Mouse (Mus musculus) forebrain, embryonic 13.5 days (tissue): ENCODE data around the gene Casp6. TPM values are rescaled to one million over a fixed set of nuclear protein-coding genes. Genes with fewer than 3 reads are reported as not detected.

Experiments used
- ATAC-seq: fragments of 200-750 bp; cut with Nextera tagmentation; 2 replicates; pipeline ENCODE4 v1.8.0; 2017
- H3K27ac ChIP-seq: fragments of 300-500 bp; sonication (generic); 2 replicates; pipeline ENCODE4 v1.5.1; 2015; ENCODE audit warnings: inconsistent platforms, mild to moderate bottlenecking, moderate library complexity
- H3K27me3 ChIP-seq: fragments of 300-500 bp; sonication (generic); 2 replicates; pipeline ENCODE4 v1.6.1; 2015; ENCODE audit warnings: mild to moderate bottlenecking, inconsistent platforms
- H3K36me3 ChIP-seq: fragments of 300-500 bp; sonication (generic); 2 replicates; pipeline ENCODE4 v1.6.1; 2015; ENCODE audit warnings: mild to moderate bottlenecking, inconsistent platforms; ENCODE audit not compliant: poor library complexity, severe bottlenecking
- H3K4me1 ChIP-seq: fragments of 300-500 bp; sonication (generic); 2 replicates; pipeline ENCODE4 v1.6.1; 2015; ENCODE audit warnings: inconsistent platforms
- H3K4me2 ChIP-seq: fragments of 300-500 bp; sonication (generic); 2 replicates; pipeline ENCODE4 v1.6.1; 2015; ENCODE audit warnings: inconsistent platforms, mild to moderate bottlenecking, moderate library complexity
- H3K4me3 ChIP-seq: fragments of 300-500 bp; sonication (generic); 2 replicates; pipeline ENCODE4 v1.5.1; 2015; ENCODE audit warnings: mild to moderate bottlenecking, inconsistent platforms
- H3K9ac ChIP-seq: fragments of 300-500 bp; sonication (generic); 2 replicates; pipeline ENCODE4 v1.6.1; 2015; ENCODE audit warnings: mild to moderate bottlenecking, inconsistent platforms
- H3K9me3 ChIP-seq: fragments of 300-500 bp; sonication (generic); replicated peaks from 2 replicates; pipeline ENCODE4 v1.6.1; 2016; ENCODE audit warnings: inconsistent platforms
- WGBS: fragments of 180-500 bp; shearing (Covaris S2); methylation state at CpG from one replicate; pipeline ENCODE4 v1.1.7; 2015; 5-methylcytosine and 5-hydroxymethylcytosine counted together
- polyA plus RNA-seq: library from polyadenylated mRNA; unstranded; fragments of >200 nt; fragmentation: Nextera tagmentation; extraction: Ambion mirVana; gene quantifications from 2 replicates; pipeline ENCODE4 v1.2.1, GENCODE M21; 2015

Casp6 gene
- polyA plus RNA-seq, 1 experiment from 2014 or later: 44.8 TPM

- no peak for ATAC-seq
- no peaks in the 10 kb centered on the region for H3K9me3 ChIP-seq
- H3K27me3 ChIP-seq: no peaks in the 10 kb centered on the region
- no peak overlapping the region for H3K27ac ChIP-seq
- H3K9ac ChIP-seq: no peak overlapping the region
- WGBS: 73% methylated on average over 6 of the region's 6 CpGs
- no peaks in the 10 kb centered on the region for H3K36me3 ChIP-seq
- no peak overlapping the region for H3K4me3 ChIP-seq
- H3K4me2 ChIP-seq: no peak overlapping the region
- H3K4me1 ChIP-seq: no peaks in the 10 kb centered on the region
Observed at GRCm38 (mm10) chr3:129930213-129930778, 29.1 kb downstream of the Casp6 start.

- H3K4me1 ChIP-seq: peaks cover 7% of the 10 kb centered on the region
- H3K36me3 ChIP-seq: no peaks in the 10 kb centered on the region
- no peaks in the 10 kb centered on the region for H3K27me3 ChIP-seq
- H3K9ac ChIP-seq: no peak overlapping the region
- no peak overlapping the region for H3K27ac ChIP-seq
- 55% methylated on average over 4 of the region's 4 CpGs for WGBS
- no peaks in the 10 kb centered on the region for H3K9me3 ChIP-seq
- ATAC-seq: no peak
- no peak overlapping the region for H3K4me3 ChIP-seq
- no peak overlapping the region for H3K4me2 ChIP-seq
Observed at GRCm38 (mm10) chr3:129932443-129932842, 31.2 kb downstream of the Casp6 start.

GRCm38 (mm10) chr3:129936561-129936960 lies 35.3 kb downstream of the Casp6 start:
- H3K27ac ChIP-seq: no peak overlapping the region
- no peaks in the 10 kb centered on the region for H3K27me3 ChIP-seq
- no peak overlapping the region for H3K4me2 ChIP-seq
- H3K9ac ChIP-seq: no peak overlapping the region
- ATAC-seq: no peak
- H3K4me1 ChIP-seq: peaks cover 7% of the 10 kb centered on the region
- WGBS: 31% methylated on average over 9 of the region's 9 CpGs
- no peaks in the 10 kb centered on the region for H3K36me3 ChIP-seq
- H3K4me3 ChIP-seq: no peak overlapping the region
- H3K9me3 ChIP-seq: no peaks in the 10 kb centered on the region

- 72% methylated on average over 3 of the region's 3 CpGs for WGBS
- Histone ChIP-seq H3K4me2 (no peak overlapping the region), H3K4me3 (no peak overlapping the region), H3K9me3 (no peaks in the 10 kb centered on the region), H3K9ac (no peak overlapping the region), H3K36me3 (no peaks in the 10 kb centered on the region), H3K4me1 (peaks cover 7% of the 10 kb centered on the region), H3K27me3 (no peaks in the 10 kb centered on the region), H3K27ac (no peak overlapping the region)
- no peak for ATAC-seq
Observed at GRCm38 (mm10) chr3:129937848-129938247, 36.6 kb downstream of the Casp6 start.

DNA sequence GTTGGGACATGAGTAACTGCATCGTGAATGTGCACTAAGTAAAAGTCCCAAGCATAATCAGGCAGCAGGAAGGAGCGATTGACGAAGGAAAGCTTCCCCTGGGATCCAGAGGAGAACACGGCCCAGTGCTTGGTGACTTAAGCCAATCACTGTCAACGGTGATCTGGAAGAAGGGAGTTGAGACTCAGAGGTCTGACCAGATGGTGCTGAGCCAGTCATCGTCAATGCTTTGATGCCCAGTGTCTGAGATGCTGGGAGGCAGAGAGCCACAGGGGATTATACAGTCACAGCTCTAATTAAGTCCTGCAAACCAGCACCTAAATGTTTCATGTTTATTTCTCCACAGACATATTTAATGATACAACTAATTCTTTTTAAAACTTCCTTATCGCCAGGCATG lies 37.8 kb downstream of the Casp6 start:
- 63% methylated on average over 7 of the region's 7 CpGs for WGBS
- Histone ChIP-seq H3K9me3 (no peaks in the 10 kb centered on the region), H3K4me3 (no peak overlapping the region)

GRCm38 (mm10) chr3:129940780-129941179 lies 39.6 kb downstream of the Casp6 start:
- Histone ChIP-seq H3K9ac (no peak overlapping the region), H3K4me3 (no peak overlapping the region), H3K27ac (no peak overlapping the region), H3K4me1 (peaks cover 7% of the 10 kb centered on the region), H3K36me3 (no peaks in the 10 kb centered on the region), H3K9me3 (no peaks in the 10 kb centered on the region), H3K4me2 (no peak overlapping the region), H3K27me3 (no peaks in the 10 kb centered on the region)
- 89% methylated on average over 2 of the region's 2 CpGs for WGBS
- no peak for ATAC-seq

More for the DNA sequence above, 37.8 kb downstream of the Casp6 start:
- H3K27ac ChIP-seq: no peak overlapping the region
- ATAC-seq: no peak
- H3K4me1 ChIP-seq: peaks cover 7% of the 10 kb centered on the region
- H3K9ac ChIP-seq: no peak overlapping the region
- H3K4me2 ChIP-seq: no peak overlapping the region
- no peaks in the 10 kb centered on the region for H3K27me3 ChIP-seq
- H3K36me3 ChIP-seq: no peaks in the 10 kb centered on the region

GRCm38 (mm10) chr3:129941291-129941690 lies 40.1 kb downstream of the Casp6 start:
- Histone ChIP-seq H3K27ac (no peak overlapping the region), H3K36me3 (no peaks in the 10 kb centered on the region), H3K4me1 (peaks cover 6% of the 10 kb centered on the region), H3K4me3 (no peak overlapping the region), H3K27me3 (no peaks in the 10 kb centered on the region), H3K9me3 (no peaks in the 10 kb centered on the region), H3K4me2 (no peak overlapping the region), H3K9ac (no peak overlapping the region)
- WGBS: 93% methylated on average over 1 of the region's 1 CpGs
- no peak for ATAC-seq

GRCm38 (mm10) chr3:129943813-129944212 lies 42.6 kb downstream of the Casp6 start:
- H3K27me3 ChIP-seq: no peaks in the 10 kb centered on the region
- no peaks in the 10 kb centered on the region for H3K36me3 ChIP-seq
- H3K4me2 ChIP-seq: no peak overlapping the region
- H3K4me1 ChIP-seq: no peaks in the 10 kb centered on the region
- WGBS: 89% methylated on average over 4 of the region's 4 CpGs
- no peak for ATAC-seq
- H3K27ac ChIP-seq: no peak overlapping the region
- no peak overlapping the region for H3K9ac ChIP-seq
- no peaks in the 10 kb centered on the region for H3K9me3 ChIP-seq
- no peak overlapping the region for H3K4me3 ChIP-seq

DNA sequence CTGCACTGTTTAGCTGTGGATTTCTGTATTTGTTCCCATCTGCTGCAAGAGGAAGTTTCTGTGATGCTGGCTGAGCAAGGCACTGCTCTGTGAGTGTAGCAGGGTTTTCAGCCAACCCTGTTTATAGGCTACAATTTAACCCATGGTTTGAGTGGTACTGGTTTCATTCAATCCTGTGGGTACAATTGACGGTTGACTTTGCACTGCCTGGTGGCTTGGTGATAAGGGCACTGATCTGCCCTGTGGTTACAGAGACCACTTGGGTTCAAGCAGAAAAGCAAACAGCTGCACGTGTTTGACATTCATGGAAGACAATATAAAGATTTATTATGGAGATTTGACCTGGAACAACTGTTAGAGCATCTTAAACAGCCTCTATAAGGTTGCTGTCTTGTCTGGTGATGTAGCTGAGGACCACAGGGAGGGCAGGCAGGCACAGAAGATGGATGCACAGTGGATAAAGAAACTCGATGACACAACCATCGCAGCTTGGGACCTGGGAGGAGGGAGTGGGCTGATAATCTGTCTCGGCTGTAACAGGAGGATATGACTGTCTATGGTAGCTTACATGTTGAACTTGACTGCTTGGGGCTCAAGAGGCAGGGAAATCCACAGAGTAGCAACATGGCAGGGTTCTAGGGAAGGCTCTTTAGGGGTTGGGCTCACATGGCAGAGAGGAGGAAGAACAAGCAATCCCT lies 45.1 kb downstream of the Casp6 start:
- Histone ChIP-seq H3K36me3 (no peaks in the 10 kb centered on the region), H3K27me3 (no peaks in the 10 kb centered on the region), H3K9ac (no peak overlapping the region), H3K27ac (no peak overlapping the region), H3K9me3 (no peaks in the 10 kb centered on the region), H3K4me1 (no peaks in the 10 kb centered on the region), H3K4me2 (no peak overlapping the region), H3K4me3 (no peak overlapping the region)
- WGBS: 86% methylated on average over 5 of the region's 5 CpGs
- no peak for ATAC-seq

DNA sequence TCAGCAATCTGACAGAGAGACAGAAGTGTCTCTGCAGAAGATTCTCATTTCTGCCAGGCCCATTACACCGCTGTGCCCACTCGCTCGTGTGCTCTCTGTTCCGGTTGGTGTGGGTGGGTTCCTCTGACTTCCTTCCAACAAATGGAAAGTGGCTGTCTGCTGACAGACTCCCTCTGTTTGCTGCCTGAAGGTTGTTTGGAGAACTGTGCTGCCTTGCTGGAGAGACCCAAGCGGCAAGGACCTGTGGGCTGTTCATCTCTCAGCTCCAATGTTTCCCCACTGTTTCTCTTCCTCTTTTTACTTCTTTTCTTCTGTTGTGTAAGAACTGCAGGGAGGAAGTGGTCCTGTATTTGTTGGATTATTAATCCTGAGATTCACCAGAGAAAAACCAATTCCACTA lies 47.1 kb downstream of the Casp6 start:
- H3K9ac ChIP-seq: no peak overlapping the region
- H3K4me2 ChIP-seq: no peak overlapping the region
- whole genome bisulfite sequencing: 91% methylated on average over 5 of the region's 5 CpGs
- H3K27me3 ChIP-seq: no peaks in the 10 kb centered on the region
- H3K4me1 ChIP-seq: no peaks in the 10 kb centered on the region
- H3K4me3 ChIP-seq: no peak overlapping the region
- no peaks in the 10 kb centered on the region for H3K9me3 ChIP-seq
- H3K36me3 ChIP-seq: no peaks in the 10 kb centered on the region
- ATAC-seq: no peak
- H3K27ac ChIP-seq: no peak overlapping the region

- Histone ChIP-seq H3K4me3 (no peak overlapping the region), H3K9me3 (no peaks in the 10 kb centered on the region), H3K27ac (no peak overlapping the region), H3K4me1 (no peaks in the 10 kb centered on the region), H3K9ac (no peak overlapping the region), H3K27me3 (no peaks in the 10 kb centered on the region), H3K36me3 (no peaks in the 10 kb centered on the region), H3K4me2 (no peak overlapping the region)
- no peak for ATAC-seq
- WGBS: 79% methylated on average over 5 of the region's 5 CpGs
Observed at GRCm38 (mm10) chr3:129949158-129949773, 48.0 kb downstream of the Casp6 start.

DNA sequence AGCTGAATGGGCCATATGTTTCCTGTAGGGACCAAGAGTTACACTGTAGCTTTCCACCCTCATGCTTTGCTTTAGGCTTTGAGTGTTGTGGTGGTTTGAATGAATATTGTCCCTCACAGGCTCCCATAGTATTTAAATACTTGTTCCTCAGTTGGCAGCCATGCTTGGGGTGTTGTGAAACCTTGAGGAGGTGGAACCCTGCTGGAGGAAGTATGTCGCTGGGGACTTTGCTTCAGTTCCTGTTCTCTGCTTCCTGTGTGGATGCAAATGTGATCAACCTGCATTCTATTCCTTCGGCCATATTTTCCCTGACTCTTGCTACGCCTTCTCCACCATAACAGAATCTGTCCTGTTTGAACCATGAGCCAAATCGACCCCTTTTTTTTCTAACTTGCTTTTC lies 52.1 kb downstream of the Casp6 start:
- ATAC-seq: no peak
- no peaks in the 10 kb centered on the region for H3K4me1 ChIP-seq
- WGBS: 86% methylated on average over 4 of the region's 4 CpGs
- no peak overlapping the region for H3K4me2 ChIP-seq
- H3K9ac ChIP-seq: no peak overlapping the region
- no peaks in the 10 kb centered on the region for H3K9me3 ChIP-seq
- H3K27ac ChIP-seq: no peak overlapping the region
- H3K36me3 ChIP-seq: no peaks in the 10 kb centered on the region
- no peaks in the 10 kb centered on the region for H3K27me3 ChIP-seq
- no peak overlapping the region for H3K4me3 ChIP-seq
